8 mouse cellular contexts compared by ENCODE assay signal in genomic region chr7:130691931-130692330, GRCm38 (mm10).
A peak's percentile ranks its signal among the peaks of the same experiment; 100 is the strongest.
DNase-seq lines count a peak whose midpoint lies in the region; ATAC-seq and TF ChIP-seq lines count a peak whose summit lies in the region.

No protein-coding gene starts in this region.

- H3K36me3 ChIP-seq in heart, embryonic 10.5 days = 0 out of 2 replicates have a peak, but pooled peaks cover 2% of the 10 kb centered on the region
- no peaks in the 10 kb centered on the region for H3K36me3 ChIP-seq in ES-Bruce4 (ENCODE audit: control insufficient read depth, insufficient read depth, low read length, poor library complexity, severe bottlenecking)
- no peaks in the 10 kb centered on the region for H3K36me3 ChIP-seq in forebrain, postnatal 0 days (ENCODE audit: insufficient read depth)
- 0 out of 2 replicates have a peak, but pooled peaks cover 2% of the 10 kb centered on the region for H3K36me3 ChIP-seq in midbrain, embryonic 10.5 days

- peak overlapping the region; percentile 56 for H3K4me2 ChIP-seq in forebrain, postnatal 0 days (ENCODE audit: low read depth)

- peak overlapping the region; percentile 79; the same call in 1 of the 2 replicates for H3K9ac ChIP-seq in ES-Bruce4 (ENCODE audit: low read depth, poor library complexity, severe bottlenecking)
- H3K9ac ChIP-seq in forebrain, postnatal 0 days = peak overlapping the region; percentile 89

- no peak for TF ChIP-seq POLR2A in ES-Bruce4 (IDR thresholded peaks at IDR 0.05; ENCODE audit: insufficient read depth, low read length)

- H3K27ac ChIP-seq in heart, embryonic 10.5 days = peak overlapping the region; percentile 98
- peak overlapping the region; percentile 36 for H3K27ac ChIP-seq in ES-Bruce4 (ENCODE audit: insufficient read depth, low read length)
- peak overlapping the region; percentile 98 for H3K27ac ChIP-seq in forebrain, postnatal 0 days (ENCODE audit: low read depth, low read length)
- peak overlapping the region; percentile 99 for H3K27ac ChIP-seq in midbrain, embryonic 10.5 days (replicated peaks)

- H3K4me1 ChIP-seq in heart, embryonic 10.5 days = peaks cover 86% of the 10 kb centered on the region
- H3K4me1 ChIP-seq in ES-Bruce4 (ENCODE audit: control insufficient read depth, insufficient read depth, low read length) = peaks cover 3% of the 10 kb centered on the region
- peaks cover 22% of the 10 kb centered on the region for H3K4me1 ChIP-seq in forebrain, postnatal 0 days (ENCODE audit: insufficient read depth)
- H3K4me1 ChIP-seq in midbrain, embryonic 10.5 days = peaks cover 70% of the 10 kb centered on the region

- no peaks in the 10 kb centered on the region for H3K9me3 ChIP-seq in heart, embryonic 10.5 days
- H3K9me3 ChIP-seq in ES-Bruce4 (replicated peaks; ENCODE audit: control insufficient read depth, insufficient read depth, low read length, poor library complexity, severe bottlenecking) = no peaks in the 10 kb centered on the region
- H3K9me3 ChIP-seq in forebrain, postnatal 0 days (ENCODE audit: low read length) = no peaks in the 10 kb centered on the region
- H3K9me3 ChIP-seq in midbrain, embryonic 10.5 days (replicated peaks) = no peaks in the 10 kb centered on the region

- no peak for TF ChIP-seq CTCF in ES-Bruce4 (IDR thresholded peaks at IDR 0.05; ENCODE audit: low read depth, low read length)
- no peak for TF ChIP-seq CTCF in forebrain, postnatal 0 days (IDR thresholded peaks at IDR 0.05; ENCODE audit: low read depth)

- WGBS in heart, embryonic 10.5 days = 37% methylated on average over 2 of the region's 2 CpGs
- WGBS in forebrain, postnatal 0 days = 38% methylated on average over 2 of the region's 2 CpGs
- 54% methylated on average over 2 of the region's 2 CpGs for WGBS in midbrain, embryonic 10.5 days

- no peak for ATAC-seq in forebrain, postnatal 0 days
- ATAC-seq in megakaryocyte, adult 5-6 weeks (ENCODE audit: poor library complexity, severe bottlenecking) = no peak

- no peak for DNase-seq in heart, embryonic 10.5 days (ENCODE audit: low spot score)
- no peak for DNase-seq in heart, postnatal 25 days (ENCODE audit: low spot score)
- no peak for DNase-seq in forebrain, postnatal 0 days
- no peak for DNase-seq in midbrain, embryonic 10.5 days (ENCODE audit: low spot score)
- DNase-seq in urinary bladder, postnatal 4 days (ENCODE audit: low spot score in 2 of 2) = no peak
- no peak for DNase-seq in adrenal gland, postnatal 10 days

- intact Hi-C loops in heart, postnatal 25 days (cut with DNase I) = loop anchor here (2.0 kb wide), 1 partner anchor 87 kb away; no protein-coding TSS in a partner anchor

- H3K27me3 ChIP-seq in heart, embryonic 10.5 days (ENCODE audit: insufficient read depth, poor library complexity, severe bottlenecking) = no peaks in the 10 kb centered on the region
- H3K27me3 ChIP-seq in ES-Bruce4 (ENCODE audit: control insufficient read depth, insufficient read depth, low read length, poor library complexity, severe bottlenecking) = no peaks in the 10 kb centered on the region
- H3K27me3 ChIP-seq in forebrain, postnatal 0 days (ENCODE audit: insufficient read depth, low read length) = no peaks in the 10 kb centered on the region
- no peaks in the 10 kb centered on the region for H3K27me3 ChIP-seq in midbrain, embryonic 10.5 days (ENCODE audit: low read depth, poor library complexity, severe bottlenecking)

- TF ChIP-seq EP300 in ES-Bruce4 (IDR thresholded peaks at IDR 0.05; ENCODE audit: insufficient read depth, low read depth, low read length) = no peak

- peak overlapping the region; percentile 85 for H3K4me3 ChIP-seq in heart, embryonic 10.5 days
- no peak overlapping the region for H3K4me3 ChIP-seq in ES-Bruce4 (ENCODE audit: low read depth, low read length)
- peak overlapping the region; percentile 70; the same call in 1 of the 2 replicates for H3K4me3 ChIP-seq in forebrain, postnatal 0 days (ENCODE audit: low read depth, low read length)
- peak overlapping the region; percentile 86 for H3K4me3 ChIP-seq in midbrain, embryonic 10.5 days

Comparison
In these comparisons a context has a peak if more than half of its experiments do, and no peak if none do; other contexts are left out.
1. H3K27ac ChIP-seq: peak in every context shown above with its lines; median percentile 99 in midbrain, embryonic 10.5 days; 98 in heart, embryonic 10.5 days; 98 in forebrain, postnatal 0 days; 36 in ES-Bruce4.